Comparison of ENCODE assay signal across 24 mouse cellular contexts in genomic region chr1:124416762-124417161, GRCm38 (mm10).
A peak's percentile ranks its signal among the peaks of the same experiment; 100 is the strongest.
DNase-seq lines count a peak whose midpoint lies in the region; ATAC-seq lines count a peak whose summit lies in the region.
"Had no signal": no experiment of that assay in that cellular context is flagged by ENCODE, and none has a peak within 500 bp of the region (broad histone marks: within the 10 kb centered on the region; RNA-seq: fewer than 3 reads in every experiment).

No protein-coding gene starts in this region.

- H3K9me3 ChIP-seq in intestine, embryonic 16.5 days (ENCODE audit: control insufficient read depth, low read length), result no peaks in the 10 kb centered on the region
- H3K9me3 ChIP-seq: embryonic facial prominence, embryonic 10.5 days; embryonic facial prominence, embryonic 12.5 days; forebrain, embryonic 13.5 days; forebrain, embryonic 15.5 days had no signal

- H3K36me3 ChIP-seq in intestine, embryonic 16.5 days (ENCODE audit: control insufficient read depth, insufficient read depth, low read length), result no peaks in the 10 kb centered on the region
- H3K36me3 ChIP-seq: embryonic facial prominence, embryonic 10.5 days; embryonic facial prominence, embryonic 12.5 days; forebrain, embryonic 15.5 days; G1E had no signal

- H3K27ac ChIP-seq in intestine, embryonic 16.5 days (ENCODE audit: low read length), result no peak overlapping the region
- H3K27ac ChIP-seq: embryonic facial prominence, embryonic 10.5 days; embryonic facial prominence, embryonic 12.5 days; forebrain, embryonic 13.5 days; forebrain, embryonic 15.5 days had no signal

- no peak overlapping the region for H3K4me3 ChIP-seq in intestine, embryonic 16.5 days (ENCODE audit: low read length)
- H3K4me3 ChIP-seq: embryonic facial prominence, embryonic 10.5 days; embryonic facial prominence, embryonic 12.5 days; forebrain, embryonic 13.5 days; forebrain, embryonic 15.5 days had no signal

- H3K4me2 ChIP-seq in intestine, embryonic 16.5 days (ENCODE audit: low read depth, low read length), result no peak overlapping the region
- H3K4me2 ChIP-seq: embryonic facial prominence, embryonic 12.5 days; forebrain, embryonic 13.5 days; forebrain, embryonic 15.5 days had no signal

- WGBS in intestine, embryonic 16.5 days, result 75% methylated on average over 4 of the region's 4 CpGs

- no peaks in the 10 kb centered on the region for H3K27me3 ChIP-seq in intestine, embryonic 16.5 days (replicated peaks; ENCODE audit: control insufficient read depth, insufficient read depth, low read length)
- H3K27me3 ChIP-seq: CH12.LX; embryonic facial prominence, embryonic 12.5 days; forebrain, embryonic 13.5 days; forebrain, embryonic 15.5 days; Patski had no signal

- no peak overlapping the region for H3K9ac ChIP-seq in intestine, embryonic 16.5 days (ENCODE audit: low read depth, low read length)
- H3K9ac ChIP-seq: embryonic facial prominence, embryonic 12.5 days; forebrain, embryonic 13.5 days; forebrain, embryonic 15.5 days; forebrain, postnatal 0 days had no signal

- H3K4me1 ChIP-seq in intestine, embryonic 16.5 days (ENCODE audit: control insufficient read depth, insufficient read depth, low read length), result no peaks in the 10 kb centered on the region
- H3K4me1 ChIP-seq: embryonic facial prominence, embryonic 10.5 days; embryonic facial prominence, embryonic 12.5 days; forebrain, embryonic 13.5 days; forebrain, embryonic 15.5 days had no signal

- no peak for ATAC-seq in intestine, embryonic 16.5 days
- ATAC-seq: activated CD4-positive, CD25-positive, alpha-beta regulatory T cell, adult 4 months; CD4-positive, CD25-positive, alpha-beta regulatory T cell, adult 4 months; forebrain, embryonic 13.5 days; forebrain, embryonic 15.5 days; forebrain, postnatal 0 days; Patski had no signal

- peak; percentile 4 for DNase-seq in right cerebral cortex, adult 18-20 months
- DNase-seq in right cerebral cortex, postnatal 4 days, result no peak
- DNase-seq in brain, adult 2 months (ENCODE audit: low read depth, low spot score), result peak; percentile 55
- no peak for DNase-seq in cerebellum, adult 11 months
- DNase-seq: adrenal gland, adult 8-10 months; adrenal gland, postnatal 14 days; adrenal gland, postnatal 36 days; B cell, adult 2 months; cerebellum, adult 11-12 months; cerebellum, adult 2 months; cerebellum, adult 9-10 months; cerebellum, postnatal 10 days; cerebellum, postnatal 25 days; forebrain, postnatal 0 days had no signal

Comparison
In these comparisons a context has a peak if more than half of its experiments do, and no peak if none do; other contexts are left out.
1. DNase-seq: peak in right cerebral cortex, adult 18-20 months (single experiment) and brain, adult 2 months (single experiment); none in right cerebral cortex, postnatal 4 days (single experiment) and cerebellum, adult 11 months (single experiment).